Mouse (Mus musculus): ENCODE measurements around the gene Rab15. TPM values are rescaled to one million over a fixed set of nuclear protein-coding genes. Genes with fewer than 3 reads are reported as not detected.

Gene Rab15
- polyA plus RNA-seq, 1 experiment from 2014 or later = 7.7 TPM

- Histone ChIP-seq H3K27me3 (ENCODE audit: control insufficient read depth, insufficient read depth, low read length) (no peaks in the 10 kb centered on the region), H3K9me3 (ENCODE audit: control insufficient read depth, low read length) (no peaks in the 10 kb centered on the region), H3K4me2 (replicated peaks; ENCODE audit: low read depth, low read length) (no peak overlapping the region), H3K36me3 (ENCODE audit: control insufficient read depth, insufficient read depth, low read length) (no peaks in the 10 kb centered on the region), H3K4me3 (ENCODE audit: low read length) (no peak overlapping the region), H3K4me1 (ENCODE audit: control insufficient read depth, insufficient read depth, low read length) (no peaks in the 10 kb centered on the region), H3K27ac (ENCODE audit: low read depth, low read length) (no peak overlapping the region), H3K9ac (ENCODE audit: low read depth, low read length) (no peak overlapping the region)
- ATAC-seq (ENCODE audit: low FRiP score, low TSS enrichment) = no peak
- 70% methylated on average over 10 of the region's 10 CpGs for WGBS
Measured at GRCm38 (mm10) chr12:76813543-76813942, 9.2 kb downstream of the Rab15 start.

GRCm38 (mm10) chr12:76811006-76811405, 11.7 kb downstream of the Rab15 start:
- no peaks in the 10 kb centered on the region for H3K36me3 ChIP-seq (ENCODE audit: control insufficient read depth, insufficient read depth, low read length)
- no peaks in the 10 kb centered on the region for H3K27me3 ChIP-seq (ENCODE audit: control insufficient read depth, insufficient read depth, low read length)
- WGBS = 96% methylated on average over 4 of the region's 4 CpGs
- H3K4me3 ChIP-seq (ENCODE audit: low read length) = no peak overlapping the region
- no peak for ATAC-seq (ENCODE audit: low FRiP score, low TSS enrichment)
- H3K4me2 ChIP-seq (replicated peaks; ENCODE audit: low read depth, low read length) = no peak overlapping the region
- no peak overlapping the region for H3K27ac ChIP-seq (ENCODE audit: low read depth, low read length)
- H3K9ac ChIP-seq (ENCODE audit: low read depth, low read length) = no peak overlapping the region
- H3K9me3 ChIP-seq (ENCODE audit: control insufficient read depth, low read length) = no peaks in the 10 kb centered on the region
- no peaks in the 10 kb centered on the region for H3K4me1 ChIP-seq (ENCODE audit: control insufficient read depth, insufficient read depth, low read length)

- H3K4me3 ChIP-seq (ENCODE audit: low read length) = no peak overlapping the region
- 95% methylated on average over 5 of the region's 5 CpGs for WGBS
- ATAC-seq (ENCODE audit: low FRiP score, low TSS enrichment) = no peak
- no peak overlapping the region for H3K9ac ChIP-seq (ENCODE audit: low read depth, low read length)
- H3K36me3 ChIP-seq (ENCODE audit: control insufficient read depth, insufficient read depth, low read length) = no peaks in the 10 kb centered on the region
- H3K4me2 ChIP-seq (replicated peaks; ENCODE audit: low read depth, low read length) = no peak overlapping the region
- H3K4me1 ChIP-seq (ENCODE audit: control insufficient read depth, insufficient read depth, low read length) = no peaks in the 10 kb centered on the region
- H3K9me3 ChIP-seq (ENCODE audit: control insufficient read depth, low read length) = no peaks in the 10 kb centered on the region
- no peaks in the 10 kb centered on the region for H3K27me3 ChIP-seq (ENCODE audit: control insufficient read depth, insufficient read depth, low read length)
- no peak overlapping the region for H3K27ac ChIP-seq (ENCODE audit: low read depth, low read length)
Measured at GRCm38 (mm10) chr12:76810491-76810890, 12.2 kb downstream of the Rab15 start.

- no peak for ATAC-seq (ENCODE audit: low FRiP score, low TSS enrichment)
- no peaks in the 10 kb centered on the region for H3K27me3 ChIP-seq (ENCODE audit: control insufficient read depth, insufficient read depth, low read length)
- 78% methylated on average over 10 of the region's 10 CpGs for WGBS
Measured at GRCm38 (mm10) chr12:76807796-76808195, 14.9 kb downstream of the Rab15 start.

GRCm38 (mm10) chr12:76805056-76805811, 17.5 kb downstream of the Rab15 start:
- ATAC-seq (ENCODE audit: low FRiP score, low TSS enrichment) = no peak
- H3K36me3 ChIP-seq (ENCODE audit: control insufficient read depth, insufficient read depth, low read length) = no peaks in the 10 kb centered on the region
- 80% methylated on average over 10 of the region's 10 CpGs for WGBS
- H3K4me2 ChIP-seq (replicated peaks; ENCODE audit: low read depth, low read length) = no peak overlapping the region
- no peak overlapping the region for H3K27ac ChIP-seq (ENCODE audit: low read depth, low read length)
- no peak overlapping the region for H3K4me3 ChIP-seq (ENCODE audit: low read length)
- H3K9ac ChIP-seq (ENCODE audit: low read depth, low read length) = no peak overlapping the region
- no peaks in the 10 kb centered on the region for H3K4me1 ChIP-seq (ENCODE audit: control insufficient read depth, insufficient read depth, low read length)
- no peaks in the 10 kb centered on the region for H3K9me3 ChIP-seq (ENCODE audit: control insufficient read depth, low read length)
- H3K27me3 ChIP-seq (ENCODE audit: control insufficient read depth, insufficient read depth, low read length) = no peaks in the 10 kb centered on the region

More at GRCm38 (mm10) chr12:76807796-76808195, 14.9 kb downstream of the Rab15 start:
- Histone ChIP-seq H3K9me3 (ENCODE audit: control insufficient read depth, low read length) (no peaks in the 10 kb centered on the region), H3K27ac (ENCODE audit: low read depth, low read length) (no peak overlapping the region), H3K36me3 (ENCODE audit: control insufficient read depth, insufficient read depth, low read length) (no peaks in the 10 kb centered on the region), H3K4me1 (ENCODE audit: control insufficient read depth, insufficient read depth, low read length) (no peaks in the 10 kb centered on the region), H3K4me2 (replicated peaks; ENCODE audit: low read depth, low read length) (no peak overlapping the region), H3K9ac (ENCODE audit: low read depth, low read length) (no peak overlapping the region), H3K4me3 (ENCODE audit: low read length) (no peak overlapping the region)

GRCm38 (mm10) chr12:76803700-76804252, 18.9 kb downstream of the Rab15 start:
- no peaks in the 10 kb centered on the region for H3K9me3 ChIP-seq (ENCODE audit: control insufficient read depth, low read length)
- no peak overlapping the region for H3K27ac ChIP-seq (ENCODE audit: low read depth, low read length)
- no peak overlapping the region for H3K9ac ChIP-seq (ENCODE audit: low read depth, low read length)
- no peak overlapping the region for H3K4me2 ChIP-seq (replicated peaks; ENCODE audit: low read depth, low read length)
- H3K4me1 ChIP-seq (ENCODE audit: control insufficient read depth, insufficient read depth, low read length) = no peaks in the 10 kb centered on the region
- peak; percentile 44; the same call in 1 of the 2 replicates for ATAC-seq (ENCODE audit: low FRiP score, low TSS enrichment)
- H3K36me3 ChIP-seq (ENCODE audit: control insufficient read depth, insufficient read depth, low read length) = no peaks in the 10 kb centered on the region
- 52% methylated on average over 7 of the region's 7 CpGs for WGBS
- no peak overlapping the region for H3K4me3 ChIP-seq (ENCODE audit: low read length)
- no peaks in the 10 kb centered on the region for H3K27me3 ChIP-seq (ENCODE audit: control insufficient read depth, insufficient read depth, low read length)

GRCm38 (mm10) chr12:76803028-76803427, 19.7 kb downstream of the Rab15 start:
- no peak for ATAC-seq (ENCODE audit: low FRiP score, low TSS enrichment)
- WGBS = 91% methylated on average over 10 of the region's 10 CpGs
- Histone ChIP-seq H3K4me1 (ENCODE audit: control insufficient read depth, insufficient read depth, low read length) (no peaks in the 10 kb centered on the region), H3K27me3 (ENCODE audit: control insufficient read depth, insufficient read depth, low read length) (no peaks in the 10 kb centered on the region), H3K4me2 (replicated peaks; ENCODE audit: low read depth, low read length) (no peak overlapping the region), H3K36me3 (ENCODE audit: control insufficient read depth, insufficient read depth, low read length) (no peaks in the 10 kb centered on the region), H3K9me3 (ENCODE audit: control insufficient read depth, low read length) (no peaks in the 10 kb centered on the region), H3K27ac (ENCODE audit: low read depth, low read length) (no peak overlapping the region), H3K9ac (ENCODE audit: low read depth, low read length) (no peak overlapping the region), H3K4me3 (ENCODE audit: low read length) (no peak overlapping the region)

GRCm38 (mm10) chr12:76798008-76798720, 24.5 kb downstream of the Rab15 start:
- no peaks in the 10 kb centered on the region for H3K36me3 ChIP-seq (ENCODE audit: control insufficient read depth, insufficient read depth, low read length)
- no peak overlapping the region for H3K4me2 ChIP-seq (replicated peaks; ENCODE audit: low read depth, low read length)
- H3K9ac ChIP-seq (ENCODE audit: low read depth, low read length) = no peak overlapping the region
- no peak overlapping the region for H3K27ac ChIP-seq (ENCODE audit: low read depth, low read length)
- H3K9me3 ChIP-seq (ENCODE audit: control insufficient read depth, low read length) = no peaks in the 10 kb centered on the region
- no peaks in the 10 kb centered on the region for H3K4me1 ChIP-seq (ENCODE audit: control insufficient read depth, insufficient read depth, low read length)
- no peak for ATAC-seq (ENCODE audit: low FRiP score, low TSS enrichment)
- WGBS = 68% methylated on average over 5 of the region's 5 CpGs
- no peak overlapping the region for H3K4me3 ChIP-seq (ENCODE audit: low read length)
- no peaks in the 10 kb centered on the region for H3K27me3 ChIP-seq (ENCODE audit: control insufficient read depth, insufficient read depth, low read length)
